Mouse (Mus musculus) CH12.LX (cell line): Measurements from ENCODE around the gene Gli2. TPM values are rescaled to one million over a fixed set of nuclear protein-coding genes. Genes with fewer than 3 reads are reported as not detected.

Experiments
- DNase-seq: peaks from one replicate; pipeline ENCODE4 v3.0.0-alpha.2; 2013; ENCODE audit errors: extremely low read depth
- H3K27ac ChIP-seq: 2 replicates; pipeline ENCODE4 v1.5.1; 2012; ENCODE audit warnings: low read depth, mild to moderate bottlenecking, control low read depth, moderate library complexity; ENCODE audit not compliant: insufficient read depth
- H3K27me3 ChIP-seq: replicated peaks from 2 replicates; pipeline ENCODE3; 2012; ENCODE audit warnings: inconsistent platforms
- H3K36me3 ChIP-seq, 2 experiments: replicated peaks in 1 of 2; 2 replicates each; pipeline versions ENCODE3 to v1.6.1; 2012; ENCODE audit warnings: inconsistent platforms in 1 of 2, low read length in 1 of 2, mild to moderate bottlenecking in 1 of 2, mixed read lengths in 1 of 2, moderate library complexity in 1 of 2; ENCODE audit not compliant: control insufficient read depth in 1 of 2, insufficient read depth in 1 of 2
- H3K4me1 ChIP-seq, 2 experiments: 2 replicates each; pipeline ENCODE4 v1.6.1; 2012; ENCODE audit warnings: inconsistent platforms in 1 of 2, moderate library complexity in 1 of 2; ENCODE audit not compliant: insufficient read depth in 2 of 2, control insufficient read depth in 1 of 2
- H3K4me2 ChIP-seq: 2 replicates; pipeline ENCODE4 v1.6.1; 2012; ENCODE audit warnings: low read depth, mild to moderate bottlenecking, control low read depth; ENCODE audit not compliant: poor library complexity, insufficient read depth, severe bottlenecking
- H3K4me3 ChIP-seq, 3 experiments: fragments of 150-350 bp in 1 of 3; sonication (generic) in 1 of 3; replicated peaks in 1 of 3; 2 replicates each; pipeline versions ENCODE3 to v1.5.1; 2011 to 2012; ENCODE audit warnings: low read depth in 2 of 3, low read length in 2 of 3, mild to moderate bottlenecking in 2 of 3, moderate library complexity in 2 of 3, control low read depth in 1 of 3, improper control_type of control experiment in 1 of 3, inconsistent platforms in 1 of 3, mixed read lengths in 1 of 3; ENCODE audit not compliant: poor library complexity in 1 of 3
- H3K79me2 ChIP-seq: replicated peaks from 2 replicates; pipeline ENCODE4 v1.6.1; 2012; ENCODE audit warnings: mild to moderate bottlenecking, moderate library complexity; ENCODE audit not compliant: control insufficient read depth, poor library complexity, insufficient read depth, severe bottlenecking; ENCODE audit errors: extremely low read depth
- H3K9ac ChIP-seq: 2 replicates; pipeline ENCODE4 v1.6.1; 2012; ENCODE audit warnings: low read depth, mild to moderate bottlenecking, control low read depth, moderate library complexity; ENCODE audit not compliant: insufficient read depth
- H3K9me3 ChIP-seq: replicated peaks from 2 replicates; pipeline ENCODE3; 2012; ENCODE audit warnings: low read length, inconsistent platforms, mixed read lengths
- BHLHE40 ChIP-seq: IDR thresholded peaks from 2 replicates; pipeline ENCODE4 v1.6.1; 2011; ENCODE audit warnings: mild to moderate bottlenecking, low read depth, low read length, improper control_type of control experiment
- CHD1 ChIP-seq: IDR thresholded peaks from 2 replicates; pipeline ENCODE4 v1.6.1; 2012; ENCODE audit warnings: low read depth, low read length, improper control_type of control experiment, inconsistent platforms
- CHD2 ChIP-seq: IDR thresholded peaks from 2 replicates; pipeline ENCODE4 v1.6.1; 2011; ENCODE audit warnings: low read length, improper control_type of control experiment
- CTCF ChIP-seq, 2 experiments: IDR thresholded peaks in 1 of 2; conservative IDR thresholded peaks in 1 of 2; 2 replicates each; pipeline ENCODE4 v1.5.1; 2011 to 2012; ENCODE audit warnings: low read depth in 2 of 2, low read length in 2 of 2, improper control_type of control experiment in 1 of 2, inconsistent platforms in 1 of 2, mild to moderate bottlenecking in 1 of 2, moderate library complexity in 1 of 2
- E2F4 ChIP-seq: IDR thresholded peaks from 2 replicates; pipeline ENCODE4 v1.6.1; 2011; ENCODE audit warnings: low read depth, low read length, improper control_type of control experiment; ENCODE audit not compliant: insufficient replicate concordance
- EP300 ChIP-seq: IDR thresholded peaks from 2 replicates; pipeline ENCODE4 v1.6.1; 2011; ENCODE audit warnings: low read length, improper control_type of control experiment
- IRF4 ChIP-seq: IDR thresholded peaks from 2 replicates; pipeline ENCODE4 v1.6.1; 2014; ENCODE audit warnings: low read depth, mild to moderate bottlenecking, inconsistent platforms, low read length, improper control_type of control experiment
- JUND ChIP-seq: conservative IDR thresholded peaks from 2 replicates; pipeline ENCODE4 v1.6.1; 2011; ENCODE audit warnings: low read depth, low read length, improper control_type of control experiment
- MAFK ChIP-seq: IDR thresholded peaks from 2 replicates; pipeline ENCODE4 v1.6.1; 2011; ENCODE audit warnings: low read length, improper control_type of control experiment; ENCODE audit not compliant: insufficient replicate concordance
- MAX ChIP-seq: IDR thresholded peaks from 2 replicates; pipeline ENCODE4 v1.6.1; 2011; ENCODE audit warnings: low read length, improper control_type of control experiment
- MAZ ChIP-seq: IDR thresholded peaks from 2 replicates; pipeline ENCODE4 v1.6.1; 2012; ENCODE audit warnings: low read depth, mild to moderate bottlenecking, inconsistent platforms, low read length, improper control_type of control experiment, moderate library complexity
- MXI1 ChIP-seq: IDR thresholded peaks from 2 replicates; pipeline ENCODE4 v1.6.1; 2011; ENCODE audit warnings: mild to moderate bottlenecking, low read depth, low read length, improper control_type of control experiment
- MYC ChIP-seq: IDR thresholded peaks from 2 replicates; pipeline ENCODE4 v1.6.1; 2011; ENCODE audit warnings: low read depth, mild to moderate bottlenecking, improper control_type of control experiment, low read length
- NELFE ChIP-seq: IDR thresholded peaks from 2 replicates; pipeline ENCODE4 v1.6.1; 2011; ENCODE audit warnings: low read depth, low read length, improper control_type of control experiment
- NRF1 ChIP-seq: IDR thresholded peaks from 2 replicates; pipeline ENCODE4 v1.6.1; 2014; ENCODE audit warnings: low read depth, mild to moderate bottlenecking, inconsistent platforms, low read length, improper control_type of control experiment, moderate library complexity
- POLR2AphosphoS2 ChIP-seq: IDR thresholded peaks from 2 replicates; pipeline ENCODE4 v1.6.1; 2011; ENCODE audit warnings: low read depth, low read length, improper control_type of control experiment
- RAD21 ChIP-seq: IDR thresholded peaks from 2 replicates; pipeline ENCODE4 v1.6.1; 2011; ENCODE audit warnings: low read depth, mild to moderate bottlenecking, low read length, improper control_type of control experiment, moderate library complexity
- SMC3 ChIP-seq: IDR thresholded peaks from 2 replicates; pipeline ENCODE4 v1.6.1; 2011; ENCODE audit warnings: low read depth, low read length, improper control_type of control experiment
- TBP ChIP-seq: conservative IDR thresholded peaks from 2 replicates; pipeline ENCODE4 v1.6.1; 2011; ENCODE audit warnings: low read depth, low read length, improper control_type of control experiment
- TCF12 ChIP-seq: IDR thresholded peaks from 2 replicates; pipeline ENCODE4 v1.6.1; 2014; ENCODE audit warnings: low read depth, mild to moderate bottlenecking, inconsistent platforms, low read length, improper control_type of control experiment
- ZKSCAN1 ChIP-seq: IDR thresholded peaks from 2 replicates; pipeline ENCODE4 v1.6.1; 2012; ENCODE audit warnings: low read depth, inconsistent platforms, low read length, improper control_type of control experiment, borderline replicate concordance
- ZMIZ1 ChIP-seq: IDR thresholded peaks from 2 replicates; pipeline ENCODE4 v1.6.1; 2012; ENCODE audit warnings: low read depth, mild to moderate bottlenecking, inconsistent platforms, low read length, improper control_type of control experiment
- dilution Hi-C: fragments of 300-500 bp; cut with MboI; formaldehyde crosslinking; loops from 2 replicates; pipeline ENCODE4 v1.14.3; 2020; ENCODE audit warnings: low sequenced_read_pairs; ENCODE audit not compliant: extremely low pct_unique_long_range_greater_than_20kb, extremely low pct_ligation_motif_present
- in situ Hi-C: fragments of 300-500 bp; cut with MboI; formaldehyde crosslinking; loops from 3 replicates; pipeline ENCODE4 v1.14.3; 2019; ENCODE audit warnings: low sequenced_read_pairs, low pct_ligation_motif_present, low pct_unique_long_range_greater_than_20kb, mixed read lengths
- polyA plus RNA-seq: library from polyadenylated mRNA; unstranded; fragments of >175 nt; gene quantifications from 2 replicates; pipeline ENCODE4 v1.2.1, GENCODE M21; 2012; ENCODE audit warnings: low read depth; ENCODE audit not compliant: insufficient read length
- total RNA-seq, 2 experiments: library from RNA; depleted of rRNA; stranded (reverse); fragments of 300-350 nt in 1 of 2; fragments of >200 nt in 1 of 2; gene quantifications; 2 replicates each; pipeline ENCODE4 v1.2.3; 2012 to 2014

The Gli2 gene
- total and polyA plus RNA-seq, 3 experiments = not detected

GRCm38 (mm10) chr1:118940269-118940840, 113.1 kb downstream of the Gli2 start:
- no peak overlapping the region for H3K9ac ChIP-seq
- no peaks in the 10 kb centered on the region for H3K4me1 ChIP-seq
- H3K9me3 ChIP-seq = peaks cover 96% of the 10 kb centered on the region
- dilution Hi-C loops = no loop called here
- H3K27ac ChIP-seq = no peak overlapping the region
- in situ Hi-C loops = no loop called here
- no peak overlapping the region for H3K4me2 ChIP-seq
- H3K79me2 ChIP-seq = no peaks in the 10 kb centered on the region
- H3K36me3 ChIP-seq = no peaks in the 10 kb centered on the region
- TF ChIP-seq MAZ = no peak
- TF ChIP-seq CHD1 = no peak
- TF ChIP-seq CTCF (conservative IDR thresholded peaks at IDR 0.05 in 1 of 2, IDR thresholded peaks at IDR 0.05 in 1 of 2; ENCODE audit: low read depth in 2 of 2, low read length in 2 of 2) = no peak
- no peak for TF ChIP-seq CHD2
- TF ChIP-seq BHLHE40 = no peak
- TF ChIP-seq SMC3 = no peak
- no peak for TF ChIP-seq POLR2AphosphoS2
- TF ChIP-seq MXI1 = no peak
- no peak for TF ChIP-seq MAX
- no peak for TF ChIP-seq JUND
- TF ChIP-seq IRF4 = no peak
- no peak for TF ChIP-seq MYC
- TF ChIP-seq RAD21 = no peak
- TF ChIP-seq TCF12 = no peak
- no peak for TF ChIP-seq NELFE
- TF ChIP-seq MAFK = no peak
- no peak for TF ChIP-seq EP300
- no peak overlapping the region for H3K4me3 ChIP-seq
- DNase-seq = no peak
- no peaks in the 10 kb centered on the region for H3K27me3 ChIP-seq

GRCm38 (mm10) chr1:118938206-118938605, 115.2 kb downstream of the Gli2 start:
- no peak overlapping the region for H3K4me3 ChIP-seq
- in situ Hi-C loops = no loop called here
- no peaks in the 10 kb centered on the region for H3K79me2 ChIP-seq
- no peak overlapping the region for H3K27ac ChIP-seq
- no peaks in the 10 kb centered on the region for H3K36me3 ChIP-seq
- H3K4me2 ChIP-seq = no peak overlapping the region
- H3K4me1 ChIP-seq = no peaks in the 10 kb centered on the region
- H3K9ac ChIP-seq = no peak overlapping the region
- TF ChIP-seq ZKSCAN1 = no peak
- TF ChIP-seq ZMIZ1 = no peak
- TF ChIP-seq E2F4 = no peak
- no peak for TF ChIP-seq TCF12
- no peak for TF ChIP-seq NRF1
- no peak for TF ChIP-seq TBP
- TF ChIP-seq EP300 = no peak
- H3K27me3 ChIP-seq = no peaks in the 10 kb centered on the region
- no peak for DNase-seq
- dilution Hi-C loops = no loop called here
- H3K9me3 ChIP-seq = peaks cover 95% of the 10 kb centered on the region
